Mouse (Mus musculus) layer of hippocampus, adult 11-12 months (tissue): ENCODE results near the gene Eya2.
"Not testable (repeated sequence)": the region's sequence is repeated elsewhere in the genome, so short reads cannot be mapped to it uniquely, and the experiment has no call there.

Source experiments
- DNase-seq: peaks from one replicate; pipeline ENCODE4 v3.0.0; 2022; ENCODE audit warnings: low spot score

Eya2 gene

GRCm38 (mm10) chr2:165594907-165595675 lies at the start of gene Eya2:
Gene Eya2 (plus strand): TSS chr2:165595032.
- DNase-seq = no peak

GRCm38 (mm10) chr2:165545687-165546086 lies 49.1 kb upstream of the Eya2 start:
- no peak for DNase-seq

- DNase-seq = no peak
These were observed 48.5 kb upstream of the Eya2 start for GRCm38 (mm10) chr2:165546341-165546740.

- peak; percentile 39 for DNase-seq
These were observed 47.4 kb upstream of the Eya2 start for GRCm38 (mm10) chr2:165547410-165547809.

- no peak for DNase-seq
These were observed 46.2 kb upstream of the Eya2 start for GRCm38 (mm10) chr2:165548627-165549026.

GRCm38 (mm10) chr2:165550410-165550809 lies 44.4 kb upstream of the Eya2 start:
- DNase-seq = not testable (repeated sequence)

GRCm38 (mm10) chr2:165554066-165554465 lies 40.8 kb upstream of the Eya2 start:
- DNase-seq = no peak

DNA sequence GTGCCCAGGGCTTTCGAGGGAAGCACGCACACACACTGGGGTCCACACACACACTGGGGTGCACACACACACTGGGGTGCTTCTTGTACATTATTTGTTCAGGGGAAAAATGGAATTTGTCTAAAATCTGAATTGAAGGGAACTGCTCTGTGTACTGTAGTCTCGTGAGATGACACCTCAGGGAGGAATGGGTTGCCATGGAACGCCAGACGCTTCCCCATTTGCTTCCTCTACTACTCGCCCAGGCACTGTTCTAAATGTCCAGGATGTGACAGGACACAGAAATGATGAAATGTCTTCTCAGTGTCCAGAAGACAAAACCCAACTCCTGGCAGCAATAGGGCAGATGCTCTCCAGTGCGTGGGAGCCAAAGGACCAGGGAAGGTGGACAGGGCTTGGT lies 37.6 kb upstream of the Eya2 start:
- no peak for DNase-seq

DNA sequence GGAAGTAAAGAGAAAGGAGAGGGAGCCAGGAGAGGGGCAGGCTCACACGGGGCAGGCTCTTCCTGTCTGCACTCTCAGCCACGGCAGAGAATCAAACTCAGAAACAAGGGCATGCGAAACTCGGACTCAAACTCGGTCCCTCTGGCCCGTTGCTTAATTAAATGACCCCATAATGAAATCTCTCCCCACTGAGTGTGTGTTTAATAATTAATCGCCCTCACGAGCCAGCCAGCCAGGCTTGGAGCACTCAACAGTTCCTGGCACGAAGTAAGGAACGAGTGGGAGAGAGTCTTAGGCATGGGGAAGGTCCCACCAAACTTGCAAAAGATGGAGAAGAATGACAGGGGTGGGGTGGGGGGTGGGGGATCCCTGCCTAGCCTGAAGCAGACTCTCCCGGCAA lies 35.9 kb upstream of the Eya2 start:
- DNase-seq = no peak

- no peak for DNase-seq
These were observed 35.2 kb upstream of the Eya2 start for GRCm38 (mm10) chr2:165559506-165560235.

GRCm38 (mm10) chr2:165561861-165562260 lies 33.0 kb upstream of the Eya2 start:
- no peak for DNase-seq

GRCm38 (mm10) chr2:165563298-165564058 lies 31.4 kb upstream of the Eya2 start:
- no peak for DNase-seq

GRCm38 (mm10) chr2:165564101-165564500 lies 30.7 kb upstream of the Eya2 start:
- DNase-seq = no peak

DNA sequence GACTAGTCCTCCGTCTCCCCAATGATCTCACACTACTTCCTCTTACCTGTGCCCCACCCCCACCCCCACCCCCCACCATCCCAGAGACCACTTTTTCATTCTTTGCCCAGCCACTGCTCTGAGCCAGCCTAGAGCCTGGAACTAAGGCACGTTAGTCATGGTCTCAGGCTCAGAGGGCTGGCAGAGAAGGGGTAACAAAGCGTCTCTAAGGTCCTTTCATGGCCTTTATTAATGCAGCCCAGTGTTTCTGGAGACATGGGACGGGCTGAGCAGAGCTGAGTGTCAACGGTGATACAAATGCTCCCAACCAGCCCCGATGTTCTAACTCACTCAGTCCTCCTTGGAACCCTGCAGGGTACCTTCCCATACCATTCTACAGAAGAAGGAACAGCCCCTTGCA lies 30.2 kb upstream of the Eya2 start:
- no peak for DNase-seq

GRCm38 (mm10) chr2:165566898-165567297 lies 27.9 kb upstream of the Eya2 start:
- no peak for DNase-seq

DNA sequence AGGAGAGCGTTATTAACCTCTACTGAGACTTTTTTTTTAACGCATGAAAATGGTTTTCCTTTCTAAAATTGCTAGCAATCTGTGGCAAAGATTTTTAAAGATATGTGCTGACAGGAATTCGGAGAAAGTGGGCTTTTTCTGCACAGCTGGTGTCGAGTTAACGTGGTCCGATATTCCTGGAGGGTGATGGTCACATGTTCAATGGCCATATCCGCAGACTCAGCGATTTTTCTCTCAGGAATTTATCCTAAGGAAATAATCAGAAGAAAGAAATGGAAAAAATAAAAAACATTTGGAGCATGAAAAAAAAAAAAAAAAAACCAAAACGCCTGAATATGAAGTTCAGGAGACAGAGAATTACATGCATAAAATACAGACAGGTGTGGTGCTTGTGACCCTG lies 27.0 kb upstream of the Eya2 start:
- DNase-seq = no peak

GRCm38 (mm10) chr2:165568911-165569310 lies 25.9 kb upstream of the Eya2 start:
- no peak for DNase-seq

- DNase-seq = no peak
These were observed 23.5 kb upstream of the Eya2 start for GRCm38 (mm10) chr2:165571216-165571778.

GRCm38 (mm10) chr2:165583044-165583443 lies 11.8 kb upstream of the Eya2 start:
- no peak for DNase-seq

DNA sequence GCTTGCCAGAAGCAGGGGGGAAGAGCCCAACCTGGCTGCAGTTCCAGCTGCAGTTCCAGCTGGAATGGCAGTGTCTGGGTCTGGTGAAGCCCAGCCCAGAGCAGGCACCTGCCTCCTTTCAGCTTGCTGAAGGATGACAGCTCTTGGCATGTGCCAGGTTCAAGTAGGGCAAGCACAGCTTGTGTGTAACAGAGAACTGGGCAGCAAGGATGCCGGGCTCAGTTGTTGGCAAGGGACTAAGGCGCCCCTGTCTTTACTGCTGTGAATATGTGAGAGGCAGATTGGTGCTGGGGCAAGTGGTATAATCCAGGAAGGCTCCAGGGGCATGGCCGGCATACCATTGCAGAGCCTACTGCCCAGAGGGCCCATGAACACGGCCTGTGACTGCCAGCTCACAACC lies 11.3 kb upstream of the Eya2 start:
- DNase-seq = no peak

DNA sequence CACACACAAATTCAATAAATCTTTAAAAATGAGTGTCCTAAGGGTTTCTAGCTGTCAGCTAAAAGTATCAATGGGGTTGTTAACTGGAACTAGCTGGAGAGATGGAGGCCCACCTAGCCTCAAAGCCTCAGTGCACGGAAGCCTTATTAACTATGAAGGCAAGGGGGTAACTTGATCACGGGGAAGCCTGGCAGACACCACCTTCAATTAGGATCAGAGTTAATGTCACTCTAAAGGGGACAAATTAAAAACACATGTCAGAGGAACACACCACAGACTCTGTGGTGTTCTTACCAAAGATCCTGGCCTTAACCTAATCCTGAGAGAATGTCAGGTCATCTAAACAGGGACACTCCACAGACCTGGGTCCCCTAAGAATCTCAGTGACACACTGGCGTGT lies 10.3 kb upstream of the Eya2 start:
- no peak for DNase-seq

DNA sequence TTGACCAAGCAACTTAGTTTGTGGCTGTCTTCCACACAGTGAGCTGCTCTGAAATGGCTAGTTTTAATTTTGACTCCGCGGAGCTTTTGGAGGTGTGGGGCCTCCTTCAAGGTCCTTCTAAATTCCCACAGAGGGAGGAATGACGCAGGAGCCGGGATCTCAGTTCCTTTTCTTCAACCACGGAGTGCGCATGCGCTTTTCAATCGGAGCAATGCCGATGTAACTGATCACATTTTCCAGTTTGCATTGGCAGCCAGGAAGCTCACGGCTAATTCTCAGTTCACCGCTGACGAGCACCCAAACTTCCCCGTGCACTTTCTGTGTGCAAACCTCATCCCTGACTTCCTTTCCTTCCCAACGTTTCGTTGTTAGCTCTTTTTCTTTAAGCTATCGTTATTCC lies 4.1 kb upstream of the Eya2 start:
- DNase-seq = no peak

DNA sequence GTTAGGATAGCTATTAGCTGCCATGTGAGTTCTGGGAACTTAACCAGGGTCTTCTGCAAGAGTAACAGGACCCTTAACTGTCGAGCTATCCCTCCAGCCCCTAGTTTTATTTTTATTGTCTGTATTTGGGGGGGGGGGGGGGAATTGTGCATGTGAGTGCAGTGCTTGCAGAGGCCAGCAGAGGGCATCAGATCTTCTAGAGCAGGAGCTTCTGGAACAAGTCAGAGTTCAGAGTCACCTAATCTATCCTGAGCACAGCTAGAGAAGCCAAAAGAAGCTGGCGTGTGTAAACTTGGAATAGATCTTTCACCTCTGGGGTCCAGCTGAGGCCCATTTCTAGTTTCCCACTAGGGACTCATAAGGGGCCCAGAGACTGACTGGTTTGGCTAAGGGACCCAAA lies 1.1 kb upstream of the Eya2 start:
- DNase-seq = no peak
